8 mouse cellular contexts compared by ENCODE assay signal in the genomic region with DNA sequence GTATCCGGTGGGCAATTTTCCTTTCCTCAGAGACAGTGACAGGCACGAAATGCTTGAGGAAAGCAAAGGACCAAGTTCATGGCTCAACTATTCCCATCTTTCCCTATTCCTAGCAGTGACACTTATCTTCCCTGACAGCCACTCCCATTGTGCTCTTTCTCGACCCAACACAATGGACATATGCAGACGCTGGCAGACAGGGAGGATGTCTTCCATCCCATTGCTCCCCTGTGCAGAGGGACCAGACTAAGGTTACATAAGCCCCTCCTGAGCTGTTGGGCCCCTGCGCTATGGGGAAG. TPM values are rescaled to one million over a fixed set of nuclear protein-coding genes. Genes with fewer than 3 reads are reported as not detected.
DNase-seq lines count a peak whose midpoint lies in the region; ATAC-seq and TF ChIP-seq lines count a peak whose summit lies in the region.

No protein-coding gene starts in this region.

- peak overlapping the region; percentile 52; the same call in 1 of the 2 replicates for H3K4me3 ChIP-seq in heart, embryonic 11.5 days (ENCODE audit: low read depth, low read length)
- H3K4me3 ChIP-seq in cortical plate, adult 2 months (ENCODE audit: insufficient read depth, low read length) = peak overlapping the region; percentile 91
- peak overlapping the region; percentile 90 for H3K4me3 ChIP-seq in hindbrain, embryonic 13.5 days
- peak overlapping the region; percentile 88 for H3K4me3 ChIP-seq in midbrain, embryonic 13.5 days (replicated peaks)

- no peak for ATAC-seq in heart, embryonic 11.5 days (replicated peaks; ENCODE audit: insufficient number of reproducible peaks, low FRiP score, low TSS enrichment)
- peak; percentile 61; the same call in 1 of the 2 replicates for ATAC-seq in hindbrain, embryonic 13.5 days (ENCODE audit: low FRiP score)
- ATAC-seq in midbrain, embryonic 13.5 days = no peak

- 46% methylated on average over 5 of the region's 5 CpGs for WGBS in heart, embryonic 11.5 days (ENCODE audit: insufficient replicate concordance)
- 25% methylated on average over 5 of the region's 5 CpGs for WGBS in hindbrain, embryonic 13.5 days
- WGBS in midbrain, embryonic 13.5 days = 28% methylated on average over 5 of the region's 5 CpGs

- no peak for TF ChIP-seq CTCF in cortical plate, adult 2 months (IDR thresholded peaks at IDR 0.05; ENCODE audit: extremely low read depth, insufficient read depth, low read length)

- DNase-seq in heart, adult 8-10 months (ENCODE audit: low spot score) = no peak
- no peak for DNase-seq in right cerebral cortex, postnatal 36 days (ENCODE audit: low spot score in 2 of 2)
- no peak for DNase-seq in urinary bladder, postnatal 25 days (ENCODE audit: low spot score)
- DNase-seq in layer of hippocampus, adult 9-10 months (ENCODE audit: low spot score) = no peak

- no peak overlapping the region for H3K9ac ChIP-seq in heart, embryonic 11.5 days (ENCODE audit: low read depth, low read length)
- peak overlapping the region; percentile 97 for H3K9ac ChIP-seq in hindbrain, embryonic 13.5 days
- H3K9ac ChIP-seq in midbrain, embryonic 13.5 days (replicated peaks) = peak overlapping the region; percentile 95

- peak overlapping the region; percentile 84 for H3K4me2 ChIP-seq in heart, embryonic 11.5 days
- H3K4me2 ChIP-seq in hindbrain, embryonic 13.5 days = peak overlapping the region; percentile 74
- peak overlapping the region; percentile 81 for H3K4me2 ChIP-seq in midbrain, embryonic 13.5 days (replicated peaks)

- H3K4me1 ChIP-seq in heart, embryonic 11.5 days (ENCODE audit: control insufficient read depth, insufficient read depth, low read length) = no peaks in the 10 kb centered on the region
- peaks cover 6% of the 10 kb centered on the region; the same call in 1 of the 2 replicates for H3K4me1 ChIP-seq in cortical plate, adult 2 months (ENCODE audit: control insufficient read depth, insufficient read depth, low read length)
- peaks cover 42% of the 10 kb centered on the region for H3K4me1 ChIP-seq in hindbrain, embryonic 13.5 days (replicated peaks)
- H3K4me1 ChIP-seq in midbrain, embryonic 13.5 days (replicated peaks) = peaks cover 35% of the 10 kb centered on the region

- H3K27me3 ChIP-seq in heart, embryonic 11.5 days (ENCODE audit: control insufficient read depth, insufficient read depth, low read length) = peaks cover 41% of the 10 kb centered on the region
- 0 out of 2 replicates have a peak, but pooled peaks cover 10% of the 10 kb centered on the region for H3K27me3 ChIP-seq in hindbrain, embryonic 13.5 days
- H3K27me3 ChIP-seq in midbrain, embryonic 13.5 days = no peaks in the 10 kb centered on the region

- H3K27ac ChIP-seq in heart, embryonic 11.5 days (ENCODE audit: low read depth, low read length) = no peak overlapping the region
- H3K27ac ChIP-seq in cortical plate, adult 2 months (ENCODE audit: insufficient read depth, low read length) = peak overlapping the region; percentile 82
- H3K27ac ChIP-seq in hindbrain, embryonic 13.5 days = peak overlapping the region; percentile 87
- peak overlapping the region; percentile 85 for H3K27ac ChIP-seq in midbrain, embryonic 13.5 days

- H3K9me3 ChIP-seq in heart, embryonic 11.5 days (replicated peaks; ENCODE audit: control insufficient read depth, low read length) = no peaks in the 10 kb centered on the region
- H3K9me3 ChIP-seq in hindbrain, embryonic 13.5 days = no peaks in the 10 kb centered on the region
- H3K9me3 ChIP-seq in midbrain, embryonic 13.5 days = no peaks in the 10 kb centered on the region

- TF ChIP-seq POLR2A in cortical plate, adult 2 months (IDR thresholded peaks at IDR 0.05; ENCODE audit: extremely low read depth, insufficient read depth, low read length) = 0 out of 2 replicates have a peak, but pooled peaks have one; percentile 5

- no peaks in the 10 kb centered on the region for H3K36me3 ChIP-seq in heart, embryonic 11.5 days (ENCODE audit: control insufficient read depth, insufficient read depth, low read length)
- peaks cover 23% of the 10 kb centered on the region; the same call in 1 of the 2 replicates for H3K36me3 ChIP-seq in hindbrain, embryonic 13.5 days
- peaks cover 10% of the 10 kb centered on the region; the same call in 1 of the 2 replicates for H3K36me3 ChIP-seq in midbrain, embryonic 13.5 days

RNA-seq across cellular contexts. Expression of gene Bsn, which starts 0.7 kb away (rescaled TPM):
- 0.58 and 0.77 TPM in 2 replicates for polyA plus RNA-seq in heart, embryonic 11.5 days (2014; fragmentation: Nextera tagmentation; extraction: Ambion mirVana)
- total RNA-seq in heart, adult 8-10 months (2022) = under 1 TPM; 0.05 to 0.06 (median 0.06) TPM
- polyA plus RNA-seq in cortical plate, adult 2 months (2012; rRNA removed) = 105 and 106 TPM in 2 replicates
- polyA plus RNA-seq in hindbrain, embryonic 13.5 days (2015; fragmentation: Nextera tagmentation; extraction: Ambion mirVana) = 8.3 and 8.7 TPM in 2 replicates
- polyA plus RNA-seq in midbrain, embryonic 13.5 days (2015; fragmentation: Nextera tagmentation; extraction: Ambion mirVana) = 7.1 and 8.0 TPM in 2 replicates

Comparison
In these comparisons a context has a peak if more than half of its experiments do, and no peak if none do; other contexts are left out.
1. RNA of gene Bsn, which starts 0.7 kb away (polyA plus RNA-seq): 105 to 106 TPM in cortical plate, adult 2 months; 8.3 to 8.7 TPM in hindbrain, embryonic 13.5 days, 7.1 to 8.0 TPM in midbrain, embryonic 13.5 days and 0.58 to 0.77 TPM in heart, embryonic 11.5 days; every median in the first group is over 10 times any median in the second.
2. Peak in every context shown above with its lines, with median percentiles within 50 percentile points of each other: H3K4me2 ChIP-seq and H3K4me3 ChIP-seq.